Mouse (Mus musculus) C2C12 (cell line): ENCODE measurements around the gene Wwc2. TPM values are rescaled to one million over a fixed set of nuclear protein-coding genes. Genes with fewer than 3 reads are reported as not detected.

Experiments used
- H3K27me3 ChIP-seq: one replicate; pipeline ENCODE4 v1.6.1; 2011; ENCODE audit not compliant: control insufficient read depth, insufficient read depth, insufficient read length
- H3K36me3 ChIP-seq: one replicate; pipeline ENCODE4 v1.6.1; 2011; ENCODE audit not compliant: control insufficient read depth, insufficient read depth
- H3K4me3 ChIP-seq: one replicate; pipeline ENCODE4 v1.5.1; 2011; ENCODE audit warnings: mild to moderate bottlenecking, control low read depth; ENCODE audit not compliant: poor library complexity, insufficient read depth, severe bottlenecking
- H3K79me2 ChIP-seq: one replicate; pipeline ENCODE4 v1.6.1; 2011; ENCODE audit not compliant: control insufficient read depth, insufficient read depth
- H3K79me3 ChIP-seq: one replicate; pipeline ENCODE4 v1.6.1; 2011; ENCODE audit warnings: low read depth, control low read depth
- H3ac ChIP-seq: one replicate; pipeline ENCODE3; 2011; ENCODE audit warnings: low read depth; ENCODE audit not compliant: control insufficient read depth, insufficient read length
- CEBPB ChIP-seq: IDR thresholded peaks from one replicate; pipeline ENCODE4 v1.6.1; 2011; ENCODE audit warnings: low read depth, mild to moderate bottlenecking, control low read depth, moderate library complexity
- CTCF ChIP-seq: IDR thresholded peaks from one replicate; pipeline ENCODE4 v1.5.1; 2011; ENCODE audit not compliant: control insufficient read depth, insufficient read depth, insufficient read length
- FOSL1 ChIP-seq: IDR thresholded peaks from one replicate; pipeline ENCODE4 v1.8.0; 2011; ENCODE audit warnings: mild to moderate bottlenecking, low read length; ENCODE audit not compliant: poor library complexity, insufficient read depth, severe bottlenecking
- MAX ChIP-seq: IDR thresholded peaks from one replicate; pipeline ENCODE4 v1.6.1; 2011; ENCODE audit warnings: mild to moderate bottlenecking, control low read depth
- MYOD1 ChIP-seq: IDR thresholded peaks from one replicate; pipeline ENCODE4 v1.6.1; 2011; ENCODE audit warnings: low read depth; ENCODE audit not compliant: control insufficient read depth, insufficient read length
- MYOG ChIP-seq: IDR thresholded peaks from one replicate; pipeline ENCODE4 v1.6.1; 2011; ENCODE audit not compliant: control insufficient read depth, insufficient read length; ENCODE audit errors: extremely low read depth
- USF1 ChIP-seq: IDR thresholded peaks from one replicate; pipeline ENCODE4 v1.6.1; 2011; ENCODE audit warnings: low read depth, mild to moderate bottlenecking, control low read depth, moderate library complexity
- polyA plus RNA-seq: library from polyadenylated mRNA; unstranded; fragments of >200 nt; fragmentation: generic; extraction: Trizol; gene quantifications from one replicate; pipeline ENCODE4 v1.2.1, GENCODE M21; 2012; ENCODE audit warnings: missing spikeins

The Wwc2 gene
- polyA plus RNA-seq, 1 experiment, result 15.3 TPM

DNA sequence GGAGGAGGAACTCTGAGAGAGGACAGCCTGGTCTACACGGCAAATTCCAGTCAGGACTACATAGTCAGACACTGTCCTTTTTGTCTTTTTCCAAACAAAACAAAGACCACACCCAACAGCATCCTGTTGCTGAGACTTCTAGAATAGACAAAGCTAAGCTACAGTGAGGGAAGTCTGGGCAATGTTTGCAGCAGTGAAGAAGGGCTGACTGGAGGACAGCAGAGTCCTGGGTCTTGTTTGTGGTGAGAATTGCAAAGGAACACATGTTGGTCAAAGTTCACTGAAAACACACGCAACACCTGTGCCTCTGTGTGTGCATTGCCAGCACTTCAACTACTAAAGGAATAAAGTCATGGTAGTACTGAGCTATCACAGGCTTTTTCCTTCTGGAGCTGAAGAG lies 75.2 kb downstream of the Wwc2 start:
- no peaks in the 10 kb centered on the region for H3K27me3 ChIP-seq
- H3ac ChIP-seq, result no peak overlapping the region
- peaks cover 32% of the 10 kb centered on the region for H3K79me3 ChIP-seq
- TF ChIP-seq MAX (no peak), FOSL1 (no peak), CEBPB (no peak), USF1 (no peak), MYOD1 (no peak), CTCF (no peak), MYOG (no peak)
- H3K4me3 ChIP-seq, result no peak overlapping the region
- H3K79me2 ChIP-seq, result peaks cover 54% of the 10 kb centered on the region
- peaks cover 17% of the 10 kb centered on the region for H3K36me3 ChIP-seq

DNA sequence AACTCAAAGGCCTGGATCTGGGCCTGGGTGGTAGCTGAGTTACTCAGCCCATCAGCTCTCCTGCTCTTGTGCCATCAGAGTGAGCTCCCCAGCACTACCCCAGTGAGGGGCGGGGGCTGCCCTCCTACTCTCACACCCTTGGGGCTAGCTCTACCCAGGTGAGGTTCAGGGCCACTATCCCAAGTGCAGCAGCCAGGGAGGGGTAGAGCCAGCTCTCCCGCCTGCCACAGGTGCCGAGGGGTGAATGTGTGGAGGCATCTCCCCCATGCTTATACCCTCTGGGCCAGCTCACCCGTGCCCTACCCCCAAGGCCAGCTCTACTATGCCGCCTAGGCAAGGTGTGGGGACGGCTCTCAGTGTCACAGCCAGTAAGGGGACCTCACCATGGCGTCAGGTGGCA lies 75.8 kb downstream of the Wwc2 start:
- Histone ChIP-seq H3K79me2 (peaks cover 52% of the 10 kb centered on the region), H3K79me3 (peaks cover 32% of the 10 kb centered on the region), H3K4me3 (no peak overlapping the region), H3ac (no peak overlapping the region), H3K36me3 (peaks cover 17% of the 10 kb centered on the region), H3K27me3 (no peaks in the 10 kb centered on the region)
- TF ChIP-seq MYOG (no peak), FOSL1 (no peak), CTCF (no peak), CEBPB (no peak), MAX (no peak), MYOD1 (no peak), USF1 (no peak)

DNA sequence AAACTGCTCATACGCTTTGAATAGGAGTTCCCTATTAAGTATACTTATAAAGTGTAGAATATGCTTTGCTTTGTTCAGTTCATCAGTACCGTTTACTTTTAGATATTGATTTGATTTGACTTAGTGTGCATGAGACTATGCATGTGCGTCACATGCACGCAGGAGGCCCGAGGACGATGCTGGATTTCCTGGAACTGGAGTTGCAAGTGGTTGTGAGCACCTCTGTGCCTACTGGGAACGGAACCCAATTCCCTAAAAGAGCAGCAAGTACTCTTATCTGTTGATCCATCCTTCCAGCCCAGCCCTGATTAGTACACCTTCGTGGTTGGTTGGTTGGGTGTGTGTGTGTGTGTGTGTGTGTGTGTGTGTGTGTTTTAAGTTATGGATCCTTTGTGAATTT lies 76.6 kb downstream of the Wwc2 start:
- H3K79me2 ChIP-seq, result peaks cover 59% of the 10 kb centered on the region
- peaks cover 35% of the 10 kb centered on the region for H3K79me3 ChIP-seq
- peaks cover 17% of the 10 kb centered on the region for H3K36me3 ChIP-seq
- H3K4me3 ChIP-seq, result no peak overlapping the region
- TF ChIP-seq FOSL1 (no peak), MYOD1 (no peak), USF1 (no peak), CEBPB (no peak), MYOG (no peak), CTCF (no peak), MAX (no peak)
- H3ac ChIP-seq, result no peak overlapping the region
- H3K27me3 ChIP-seq, result no peaks in the 10 kb centered on the region

DNA sequence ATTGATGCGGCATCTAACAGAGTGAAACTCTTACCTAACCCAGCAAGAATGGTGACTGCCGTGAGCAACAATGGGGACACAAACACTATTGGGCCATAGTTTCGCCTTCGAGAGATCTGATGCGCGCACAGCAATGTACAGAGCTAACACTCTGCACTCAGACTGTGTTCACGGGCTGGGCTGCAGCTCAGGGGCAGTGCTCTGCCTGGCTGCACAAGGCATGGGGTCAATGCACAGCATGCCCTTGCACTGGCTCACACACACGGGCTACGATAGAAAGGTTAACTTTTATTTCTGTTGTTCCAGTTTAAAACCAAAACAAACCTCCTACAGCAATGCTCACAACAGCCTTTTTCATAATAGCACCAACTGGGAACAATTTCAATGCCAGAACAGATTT lies 77.1 kb downstream of the Wwc2 start:
- Histone ChIP-seq H3K4me3 (no peak overlapping the region), H3ac (no peak overlapping the region), H3K79me2 (peaks cover 60% of the 10 kb centered on the region), H3K27me3 (no peaks in the 10 kb centered on the region), H3K36me3 (peaks cover 11% of the 10 kb centered on the region), H3K79me3 (peaks cover 40% of the 10 kb centered on the region)
- TF ChIP-seq MYOG, result no peak
- no peak for TF ChIP-seq CEBPB
- no peak for TF ChIP-seq CTCF
- no peak for TF ChIP-seq USF1
- no peak for TF ChIP-seq MAX
- TF ChIP-seq FOSL1, result no peak
- no peak for TF ChIP-seq MYOD1

DNA sequence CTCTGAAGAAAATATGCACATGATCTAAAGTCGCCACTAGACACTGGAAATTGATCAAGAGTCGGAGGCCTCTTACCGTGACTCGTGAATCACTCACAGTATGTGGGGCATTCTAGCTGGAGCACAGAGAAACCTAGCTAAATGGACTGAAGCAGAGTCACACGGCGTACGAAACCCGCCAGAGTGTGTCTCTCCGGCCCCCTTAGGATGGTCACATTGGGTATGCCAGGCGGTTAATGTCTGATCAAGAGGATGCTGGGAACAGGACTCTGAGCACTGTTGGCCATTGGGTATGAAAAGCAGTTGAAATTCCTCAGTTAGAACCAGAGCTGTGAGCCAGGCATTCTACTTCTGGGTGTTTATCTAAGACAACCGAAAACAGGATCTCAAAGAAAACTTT lies 81.0 kb downstream of the Wwc2 start:
- H3K79me2 ChIP-seq, result peaks cover 67% of the 10 kb centered on the region
- peaks cover 40% of the 10 kb centered on the region for H3K79me3 ChIP-seq
- TF ChIP-seq CTCF (no peak), CEBPB (no peak), MYOG (no peak), MAX (no peak), FOSL1 (no peak), MYOD1 (no peak), USF1 (no peak)
- no peak overlapping the region for H3K4me3 ChIP-seq
- H3K27me3 ChIP-seq, result no peaks in the 10 kb centered on the region
- peaks cover 9% of the 10 kb centered on the region for H3K36me3 ChIP-seq
- no peak overlapping the region for H3ac ChIP-seq

DNA sequence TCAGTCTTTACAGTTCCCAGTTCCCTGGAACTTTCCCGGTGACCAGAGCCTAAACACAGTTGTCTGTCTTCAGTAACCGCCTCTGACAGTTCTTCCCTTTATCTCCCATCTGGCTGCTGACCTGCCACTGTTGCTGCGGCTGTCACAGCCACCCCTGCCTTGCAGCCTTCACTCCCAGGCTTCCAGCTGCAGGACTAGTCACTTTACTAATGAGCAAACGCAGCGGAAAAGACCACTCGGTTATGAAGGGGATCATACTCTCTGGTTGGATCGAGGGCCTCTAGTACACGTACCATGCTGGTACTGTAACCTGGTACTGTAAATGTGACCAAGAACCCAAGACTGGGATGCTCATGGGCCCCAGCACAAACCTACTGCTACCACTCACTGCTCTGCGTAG lies 83.7 kb downstream of the Wwc2 start:
- peaks cover 42% of the 10 kb centered on the region for H3K79me3 ChIP-seq
- peaks cover 80% of the 10 kb centered on the region for H3K79me2 ChIP-seq
- no peaks in the 10 kb centered on the region for H3K27me3 ChIP-seq
- TF ChIP-seq MYOD1, result no peak
- no peak overlapping the region for H3K4me3 ChIP-seq
- no peak overlapping the region for H3ac ChIP-seq
- peaks cover 9% of the 10 kb centered on the region for H3K36me3 ChIP-seq
